Mouse (Mus musculus) forebrain, embryonic 13.5 days (tissue): ENCODE measurements around the gene Trip12. TPM values are rescaled to one million over a fixed set of nuclear protein-coding genes. Genes with fewer than 3 reads are reported as not detected.
A peak's percentile ranks its signal among the peaks of the same experiment; 100 is the strongest.

Experiments
- ATAC-seq: fragments of 200-750 bp; cut with Nextera tagmentation; 2 replicates; pipeline ENCODE4 v1.8.0; 2017
- H3K27ac ChIP-seq: fragments of 300-500 bp; sonication (generic); 2 replicates; pipeline ENCODE4 v1.5.1; 2015; ENCODE audit warnings: inconsistent platforms, mild to moderate bottlenecking, moderate library complexity
- H3K27me3 ChIP-seq: fragments of 300-500 bp; sonication (generic); 2 replicates; pipeline ENCODE4 v1.6.1; 2015; ENCODE audit warnings: mild to moderate bottlenecking, inconsistent platforms
- H3K36me3 ChIP-seq: fragments of 300-500 bp; sonication (generic); 2 replicates; pipeline ENCODE4 v1.6.1; 2015; ENCODE audit warnings: mild to moderate bottlenecking, inconsistent platforms; ENCODE audit not compliant: poor library complexity, severe bottlenecking
- H3K4me1 ChIP-seq: fragments of 300-500 bp; sonication (generic); 2 replicates; pipeline ENCODE4 v1.6.1; 2015; ENCODE audit warnings: inconsistent platforms
- H3K4me2 ChIP-seq: fragments of 300-500 bp; sonication (generic); 2 replicates; pipeline ENCODE4 v1.6.1; 2015; ENCODE audit warnings: inconsistent platforms, mild to moderate bottlenecking, moderate library complexity
- H3K4me3 ChIP-seq: fragments of 300-500 bp; sonication (generic); 2 replicates; pipeline ENCODE4 v1.5.1; 2015; ENCODE audit warnings: mild to moderate bottlenecking, inconsistent platforms
- H3K9ac ChIP-seq: fragments of 300-500 bp; sonication (generic); 2 replicates; pipeline ENCODE4 v1.6.1; 2015; ENCODE audit warnings: mild to moderate bottlenecking, inconsistent platforms
- H3K9me3 ChIP-seq: fragments of 300-500 bp; sonication (generic); replicated peaks from 2 replicates; pipeline ENCODE4 v1.6.1; 2016; ENCODE audit warnings: inconsistent platforms
- WGBS: fragments of 180-500 bp; shearing (Covaris S2); methylation state at CpG from one replicate; pipeline ENCODE4 v1.1.7; 2015; 5-methylcytosine and 5-hydroxymethylcytosine counted together
- polyA plus RNA-seq: library from polyadenylated mRNA; unstranded; fragments of >200 nt; fragmentation: Nextera tagmentation; extraction: Ambion mirVana; gene quantifications from 2 replicates; pipeline ENCODE4 v1.2.1, GENCODE M21; 2015

The Trip12 gene
- polyA plus RNA-seq, 1 experiment from 2014 or later: 66.3 TPM

DNA sequence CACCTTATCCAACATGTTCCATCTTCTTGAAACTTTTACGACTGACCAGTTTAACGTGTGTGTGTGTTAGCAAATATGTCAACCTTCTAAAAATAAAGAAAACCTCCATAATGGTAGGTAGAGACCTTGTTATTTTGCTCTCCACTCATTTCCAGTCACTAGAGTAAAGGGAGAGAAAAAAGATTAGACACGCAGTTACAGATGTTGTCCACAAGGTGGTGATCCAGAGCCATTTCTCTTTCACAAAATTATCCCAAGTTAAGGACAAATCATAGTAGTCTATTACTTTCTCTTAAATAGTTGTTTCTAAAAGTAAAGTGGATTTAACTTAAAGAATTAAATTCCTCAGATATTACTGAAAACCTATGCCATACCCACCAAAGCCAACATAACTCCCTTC lies 106.5 kb downstream of the Trip12 start:
- Histone ChIP-seq H3K27me3 (no peaks in the 10 kb centered on the region), H3K27ac (no peak overlapping the region), H3K4me2 (no peak overlapping the region), H3K9me3 (no peaks in the 10 kb centered on the region), H3K4me1 (no peaks in the 10 kb centered on the region), H3K36me3 (peaks cover 57% of the 10 kb centered on the region), H3K4me3 (no peak overlapping the region), H3K9ac (no peak overlapping the region)
- ATAC-seq: peak; percentile 33; the same call in 1 of the 2 replicates
- 67% methylated on average over 3 of the region's 3 CpGs for WGBS

DNA sequence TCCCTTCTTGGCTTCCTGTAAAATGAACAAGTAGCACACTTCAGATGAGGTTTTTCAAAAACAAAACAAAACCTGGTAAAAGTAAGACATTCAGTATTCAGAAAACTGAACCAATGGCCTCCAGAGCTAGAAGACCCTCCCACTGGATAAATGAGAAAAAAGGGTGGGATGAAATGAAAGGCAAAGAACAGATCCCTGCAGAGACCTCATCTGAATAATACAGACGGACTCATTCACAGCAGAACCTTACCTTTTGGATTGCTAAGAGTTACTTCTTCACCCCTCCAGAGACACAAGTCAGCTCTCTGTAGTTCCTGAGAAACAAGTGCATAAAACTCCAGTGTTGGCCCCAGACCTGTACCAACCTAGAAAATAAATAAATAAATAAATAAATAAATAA lies 108.6 kb downstream of the Trip12 start:
- 65% methylated on average over 1 of the region's 1 CpGs for WGBS
- no peaks in the 10 kb centered on the region for H3K9me3 ChIP-seq
- H3K27ac ChIP-seq: no peak overlapping the region
- H3K4me1 ChIP-seq: no peaks in the 10 kb centered on the region
- no peaks in the 10 kb centered on the region for H3K27me3 ChIP-seq
- H3K36me3 ChIP-seq: peaks cover 54% of the 10 kb centered on the region
- no peak overlapping the region for H3K9ac ChIP-seq
- H3K4me2 ChIP-seq: no peak overlapping the region
- ATAC-seq: no peak
- H3K4me3 ChIP-seq: no peak overlapping the region

- no peaks in the 10 kb centered on the region for H3K27me3 ChIP-seq
- H3K9ac ChIP-seq: no peak overlapping the region
- no peak for ATAC-seq
- no peak overlapping the region for H3K4me3 ChIP-seq
- H3K4me2 ChIP-seq: no peak overlapping the region
- no peaks in the 10 kb centered on the region for H3K4me1 ChIP-seq
- no peak overlapping the region for H3K27ac ChIP-seq
- peaks cover 56% of the 10 kb centered on the region for H3K36me3 ChIP-seq
- H3K9me3 ChIP-seq: no peaks in the 10 kb centered on the region
These were observed 117.5 kb downstream of the Trip12 start for GRCm38 (mm10) chr1:84722841-84723240.

DNA sequence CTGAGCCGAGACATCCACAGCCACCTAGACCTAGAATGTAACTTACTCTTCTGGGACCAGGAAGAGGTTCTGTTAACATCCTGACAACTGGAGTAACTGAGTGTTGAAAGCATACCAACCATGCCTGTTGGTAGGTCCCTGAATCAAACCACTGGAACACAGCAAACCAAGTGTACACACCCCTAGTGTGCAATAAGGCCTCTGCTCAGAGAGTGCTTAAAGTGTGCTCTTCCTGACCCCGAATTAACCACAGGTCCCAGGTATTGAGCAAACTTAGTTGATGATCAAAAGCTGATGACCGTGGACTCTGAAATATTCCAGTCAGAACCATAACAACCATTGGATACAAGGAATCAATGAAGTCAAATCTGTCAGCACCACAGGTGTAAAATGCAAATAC lies 117.9 kb downstream of the Trip12 start:
- ATAC-seq: no peak
- Histone ChIP-seq H3K4me2 (no peak overlapping the region), H3K36me3 (peaks cover 52% of the 10 kb centered on the region), H3K27me3 (no peaks in the 10 kb centered on the region), H3K4me1 (no peaks in the 10 kb centered on the region), H3K4me3 (no peak overlapping the region), H3K9me3 (no peaks in the 10 kb centered on the region), H3K27ac (no peak overlapping the region), H3K9ac (no peak overlapping the region)
- 95% methylated on average over 3 of the region's 3 CpGs for WGBS

DNA sequence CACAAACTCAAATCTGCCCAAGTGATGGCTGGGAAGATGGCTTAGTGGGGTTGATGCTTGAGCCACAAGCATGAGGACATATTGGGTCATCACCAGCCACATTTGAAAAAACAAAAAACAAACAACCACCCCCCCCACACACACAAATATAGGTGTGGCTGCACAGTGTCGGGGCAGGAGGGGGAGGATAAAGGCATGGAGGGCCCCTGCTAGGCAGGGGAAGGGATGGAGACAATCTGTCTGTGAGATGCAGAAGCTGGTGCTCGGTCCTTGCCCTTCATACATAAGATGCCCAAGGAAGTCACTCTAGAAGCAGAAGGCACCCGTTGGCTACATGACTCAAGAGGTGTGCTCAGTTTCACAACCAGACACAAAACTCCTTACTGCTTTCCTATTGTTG lies 118.4 kb downstream of the Trip12 start:
- no peaks in the 10 kb centered on the region for H3K27me3 ChIP-seq
- 95% methylated on average over 3 of the region's 3 CpGs for WGBS
- H3K27ac ChIP-seq: no peak overlapping the region
- ATAC-seq: peak; percentile 41; the same call in 1 of the 2 replicates
- peaks cover 48% of the 10 kb centered on the region for H3K36me3 ChIP-seq
- no peak overlapping the region for H3K4me3 ChIP-seq
- H3K4me2 ChIP-seq: no peak overlapping the region
- no peaks in the 10 kb centered on the region for H3K4me1 ChIP-seq
- no peak overlapping the region for H3K9ac ChIP-seq
- H3K9me3 ChIP-seq: no peaks in the 10 kb centered on the region

DNA sequence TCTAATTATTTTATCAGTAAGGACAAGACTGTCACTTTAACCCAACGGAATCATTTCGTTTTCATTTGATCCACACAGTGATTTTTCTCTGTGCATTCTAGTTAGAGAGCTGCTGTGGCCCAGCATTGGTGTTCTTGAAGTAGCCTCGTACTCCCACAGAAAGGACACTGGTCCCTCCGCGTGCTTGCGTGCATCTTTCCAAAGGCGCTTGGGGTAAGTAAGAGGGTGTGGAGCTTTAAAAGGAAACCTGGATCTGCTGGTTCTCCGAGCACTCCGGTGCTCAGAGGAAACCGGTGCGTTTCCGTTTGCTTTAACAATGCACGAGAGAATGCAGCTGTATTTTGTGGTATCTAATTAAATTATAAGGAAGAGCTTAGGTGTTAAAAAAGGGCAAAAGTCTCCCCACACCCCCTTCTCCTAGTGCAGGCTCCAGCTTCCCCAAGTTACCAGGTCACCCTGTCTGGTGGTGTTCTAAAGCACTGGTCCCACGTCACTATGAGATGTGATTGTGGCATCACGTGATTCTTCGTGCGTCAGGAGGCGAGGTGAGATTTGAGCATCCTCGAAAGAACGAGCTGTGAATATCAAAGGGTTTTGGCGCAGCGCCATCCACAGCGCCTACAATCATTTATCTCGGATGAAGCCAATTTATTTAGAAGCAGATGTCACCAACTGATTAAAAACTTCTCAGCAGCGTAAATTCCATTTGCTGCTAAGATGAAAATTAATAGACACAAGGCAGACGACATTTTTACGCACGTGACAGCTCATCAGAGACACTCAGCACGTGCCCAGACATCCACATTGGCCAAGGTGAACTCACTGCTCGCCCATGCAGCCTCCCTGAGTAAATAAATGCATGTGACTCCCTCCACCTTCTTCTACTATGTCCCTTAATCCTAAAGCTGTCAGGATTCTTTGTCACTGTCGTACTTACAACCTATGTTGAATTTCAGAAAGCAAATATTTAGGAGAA lies 130.2 kb downstream of the Trip12 start:
- H3K4me1 ChIP-seq: peaks cover 5% of the 10 kb centered on the region
- H3K4me2 ChIP-seq: peak overlapping the region; percentile 68
- no peaks in the 10 kb centered on the region for H3K36me3 ChIP-seq
- ATAC-seq: peak; percentile 92
- H3K27me3 ChIP-seq: no peaks in the 10 kb centered on the region
- peak overlapping the region; percentile 61 for H3K9ac ChIP-seq
- peak overlapping the region; percentile 35 for H3K4me3 ChIP-seq
- no peaks in the 10 kb centered on the region for H3K9me3 ChIP-seq
- WGBS: 15% methylated on average over 31 of the region's 31 CpGs
- peak overlapping the region; percentile 83 for H3K27ac ChIP-seq

- no peaks in the 10 kb centered on the region for H3K27me3 ChIP-seq
- no peaks in the 10 kb centered on the region for H3K9me3 ChIP-seq
- peak overlapping the region; percentile 61 for H3K9ac ChIP-seq
- H3K4me1 ChIP-seq: peaks cover 5% of the 10 kb centered on the region
- peak overlapping the region; percentile 83 for H3K27ac ChIP-seq
- ATAC-seq: peak; percentile 63
- 30% methylated on average over 5 of the region's 5 CpGs for WGBS
- peak overlapping the region; percentile 68 for H3K4me2 ChIP-seq
- peak overlapping the region; percentile 35 for H3K4me3 ChIP-seq
- H3K36me3 ChIP-seq: no peaks in the 10 kb centered on the region
These were observed 130.9 kb downstream of the Trip12 start for GRCm38 (mm10) chr1:84709406-84709805.

DNA sequence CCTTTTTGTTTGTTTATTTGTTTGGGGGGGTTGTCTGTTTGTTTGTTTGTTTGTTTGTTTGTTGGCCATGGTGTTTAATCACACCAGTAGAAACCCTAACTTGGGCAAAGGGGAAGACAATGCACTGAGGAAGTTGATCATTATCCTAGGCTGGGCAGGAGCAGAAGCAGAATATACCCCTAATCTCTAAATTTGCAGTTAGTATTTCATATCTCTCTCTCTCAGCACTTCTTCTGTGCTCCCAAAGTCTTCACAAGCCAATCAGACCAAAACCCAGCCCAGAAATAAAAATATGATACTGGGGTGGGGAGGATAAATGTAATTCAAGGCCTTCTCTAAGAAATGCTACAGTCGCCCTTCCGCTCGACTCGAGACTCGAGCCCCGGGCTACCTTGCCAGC lies 140.1 kb downstream of the Trip12 start:
- no peak overlapping the region for H3K4me2 ChIP-seq
- WGBS: 94% methylated on average over 6 of the region's 6 CpGs

DNA sequence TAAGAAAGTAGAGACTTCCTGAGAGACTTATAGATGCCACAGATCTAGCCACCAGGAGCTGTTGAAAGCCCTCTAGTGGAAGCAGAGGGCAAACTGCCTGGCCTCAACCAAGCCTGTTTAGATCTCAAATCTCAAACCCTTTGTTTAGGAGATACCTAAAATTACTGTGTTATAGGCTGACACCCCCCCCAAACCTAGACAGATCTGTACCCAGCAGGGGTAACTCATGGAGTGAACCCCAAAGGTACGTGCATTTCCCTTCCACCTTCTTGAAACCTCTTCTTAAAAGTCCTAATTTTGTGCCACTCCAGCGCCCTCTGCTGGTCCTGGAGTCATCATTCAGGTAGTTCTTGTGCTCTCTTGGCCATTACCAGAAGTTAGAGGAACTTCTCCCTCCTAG lies 143.2 kb downstream of the Trip12 start:
- Histone ChIP-seq H3K27me3 (no peaks in the 10 kb centered on the region), H3K4me1 (peaks cover 11% of the 10 kb centered on the region), H3K36me3 (no peaks in the 10 kb centered on the region), H3K4me3 (no peak overlapping the region), H3K9ac (no peak overlapping the region), H3K4me2 (no peak overlapping the region), H3K9me3 (no peaks in the 10 kb centered on the region), H3K27ac (no peak overlapping the region)
- 0 out of 2 replicates have a peak, but pooled peaks have one; percentile 16 for ATAC-seq
- WGBS: 3% methylated on average over 2 of the region's 2 CpGs

More for the DNA sequence above, 140.1 kb downstream of the Trip12 start:
- Histone ChIP-seq H3K4me3 (no peak overlapping the region), H3K27me3 (no peaks in the 10 kb centered on the region), H3K9me3 (no peaks in the 10 kb centered on the region), H3K4me1 (peaks cover 8% of the 10 kb centered on the region), H3K27ac (no peak overlapping the region), H3K36me3 (no peaks in the 10 kb centered on the region), H3K9ac (no peak overlapping the region)
- ATAC-seq: no peak

DNA sequence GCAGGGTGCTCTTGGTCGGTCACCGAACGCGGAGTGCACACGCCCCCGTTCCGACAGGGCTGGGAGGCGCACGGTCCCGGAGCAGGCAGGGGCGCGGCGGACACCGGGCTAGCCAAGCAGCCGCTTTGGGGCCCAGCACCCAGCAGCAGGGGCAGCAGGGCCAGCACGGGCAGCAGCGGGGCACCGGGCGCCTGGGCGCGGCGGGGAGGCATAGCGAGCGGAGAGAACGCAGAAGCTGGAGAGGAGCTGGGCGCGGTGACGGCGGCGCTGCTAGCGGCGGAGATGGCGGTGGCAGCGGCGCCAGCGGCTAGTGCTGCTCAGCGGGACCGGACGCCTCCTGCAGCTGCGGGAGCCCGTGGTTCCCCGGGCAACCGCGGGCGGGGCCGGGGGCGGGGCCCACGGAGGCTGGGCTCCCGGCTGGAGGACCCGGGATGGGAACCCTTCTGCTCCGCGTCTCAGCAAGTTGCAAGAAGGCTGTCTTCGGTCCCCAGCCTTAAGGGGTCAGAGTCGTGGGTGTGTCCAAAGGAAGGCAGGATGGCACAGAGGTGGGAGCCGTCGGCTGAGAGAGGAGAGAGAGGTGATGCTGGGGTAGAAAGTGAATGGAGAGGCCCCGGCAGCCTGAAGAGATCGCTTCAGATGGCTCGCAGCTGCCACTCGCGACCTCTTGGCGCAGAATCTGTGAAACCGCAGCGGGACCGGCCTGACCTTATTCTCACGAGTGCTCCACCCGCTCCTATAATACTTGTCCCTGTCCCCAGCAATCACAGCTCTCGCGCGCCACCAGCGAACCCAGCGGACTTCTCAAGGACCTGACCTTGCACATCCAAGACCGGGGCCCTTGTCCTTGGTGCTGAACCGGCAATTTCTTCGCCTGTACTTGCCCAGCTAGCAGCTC lies 144.6 kb downstream of the Trip12 start, which contains the start of gene Dner:
Gene Dner (minus strand): TSS at position 705 of the 895 bp plus-strand sequence.
- under 1% methylated on average over 58 of the region's 75 CpGs for WGBS

GRCm38 (mm10) chr1:84694688-84695474 lies 145.4 kb downstream of the Trip12 start:
- H3K4me3 ChIP-seq: peak overlapping the region; percentile 84
- H3K4me2 ChIP-seq: peak overlapping the region; percentile 74
- H3K36me3 ChIP-seq: no peaks in the 10 kb centered on the region
- H3K4me1 ChIP-seq: peaks cover 11% of the 10 kb centered on the region
- peak overlapping the region; percentile 89 for H3K9ac ChIP-seq
- 5% methylated on average over 26 of the region's 26 CpGs for WGBS
- peak; percentile 75 for ATAC-seq
- no peaks in the 10 kb centered on the region for H3K9me3 ChIP-seq
- peak overlapping the region; percentile 91 for H3K27ac ChIP-seq
- no peaks in the 10 kb centered on the region for H3K27me3 ChIP-seq

More for the DNA sequence above, 144.6 kb downstream of the Trip12 start, which contains the start of gene Dner:
- Histone ChIP-seq H3K27ac (peak within 1 kb of the TSS; percentile 91), H3K4me2 (peak within 1 kb of the TSS; percentile 74), H3K27me3 (no peaks in the 10 kb centered on the region), H3K4me3 (peak within 1 kb of the TSS; percentile 84), H3K4me1 (peaks cover 11% of the 10 kb centered on the region), H3K9ac (peak within 1 kb of the TSS; percentile 89), H3K9me3 (no peaks in the 10 kb centered on the region), H3K36me3 (no peaks in the 10 kb centered on the region)
- peak; percentile 89 for ATAC-seq
